Mouse (Mus musculus) thymus, postnatal 25 days (tissue): ENCODE data around the gene Ctso.
A peak's percentile ranks its signal among the peaks of the same experiment; 100 is the strongest.

Source experiments
- DNase-seq: peaks from one replicate; pipeline ENCODE4 v3.0.0; 2022

The Ctso gene

GRCm38 (mm10) chr3:81957484-81957883 is 25.1 kb downstream of the Ctso start:
- no peak for DNase-seq

- no peak for DNase-seq
Measured at GRCm38 (mm10) chr3:81961336-81961735, 28.9 kb downstream of the Ctso start.

GRCm38 (mm10) chr3:81963768-81964167 is 31.4 kb downstream of the Ctso start:
- no peak for DNase-seq

- DNase-seq, result no peak
Measured at GRCm38 (mm10) chr3:81964596-81964995, 32.2 kb downstream of the Ctso start.

GRCm38 (mm10) chr3:81975607-81976006 is 43.2 kb downstream of the Ctso start:
- no peak for DNase-seq

- no peak for DNase-seq
Measured at GRCm38 (mm10) chr3:81976102-81976501, 43.7 kb downstream of the Ctso start, which contains the start of gene Tdo2. Tdo2 (minus strand) TSS chr3:81976202.

- no peak for DNase-seq
Measured at GRCm38 (mm10) chr3:81981576-81981975, 49.2 kb downstream of the Ctso start.

GRCm38 (mm10) chr3:81981990-81982389 is 49.6 kb downstream of the Ctso start, which contains the start of gene Asic5:
Asic5 (plus strand) TSS chr3:81982290.
- no peak for DNase-seq

GRCm38 (mm10) chr3:81983120-81983895 is 50.9 kb downstream of the Ctso start:
- no peak for DNase-seq

- no peak for DNase-seq
Measured at GRCm38 (mm10) chr3:81985100-81985499, 52.7 kb downstream of the Ctso start.

GRCm38 (mm10) chr3:81986103-81986502 is 53.7 kb downstream of the Ctso start:
- DNase-seq, result no peak

GRCm38 (mm10) chr3:81987628-81988027 is 55.2 kb downstream of the Ctso start:
- DNase-seq, result no peak

GRCm38 (mm10) chr3:81989692-81990141 is 57.3 kb downstream of the Ctso start:
- DNase-seq, result no peak

- DNase-seq, result no peak
Measured at GRCm38 (mm10) chr3:81990531-81990930, 58.1 kb downstream of the Ctso start.

GRCm38 (mm10) chr3:81995371-81995770 is 63.0 kb downstream of the Ctso start:
- DNase-seq, result no peak

- peak; percentile 2 for DNase-seq
Measured at GRCm38 (mm10) chr3:81995988-81996387, 63.6 kb downstream of the Ctso start.
